9 mouse cellular contexts compared by ENCODE assay signal in the genomic region with DNA sequence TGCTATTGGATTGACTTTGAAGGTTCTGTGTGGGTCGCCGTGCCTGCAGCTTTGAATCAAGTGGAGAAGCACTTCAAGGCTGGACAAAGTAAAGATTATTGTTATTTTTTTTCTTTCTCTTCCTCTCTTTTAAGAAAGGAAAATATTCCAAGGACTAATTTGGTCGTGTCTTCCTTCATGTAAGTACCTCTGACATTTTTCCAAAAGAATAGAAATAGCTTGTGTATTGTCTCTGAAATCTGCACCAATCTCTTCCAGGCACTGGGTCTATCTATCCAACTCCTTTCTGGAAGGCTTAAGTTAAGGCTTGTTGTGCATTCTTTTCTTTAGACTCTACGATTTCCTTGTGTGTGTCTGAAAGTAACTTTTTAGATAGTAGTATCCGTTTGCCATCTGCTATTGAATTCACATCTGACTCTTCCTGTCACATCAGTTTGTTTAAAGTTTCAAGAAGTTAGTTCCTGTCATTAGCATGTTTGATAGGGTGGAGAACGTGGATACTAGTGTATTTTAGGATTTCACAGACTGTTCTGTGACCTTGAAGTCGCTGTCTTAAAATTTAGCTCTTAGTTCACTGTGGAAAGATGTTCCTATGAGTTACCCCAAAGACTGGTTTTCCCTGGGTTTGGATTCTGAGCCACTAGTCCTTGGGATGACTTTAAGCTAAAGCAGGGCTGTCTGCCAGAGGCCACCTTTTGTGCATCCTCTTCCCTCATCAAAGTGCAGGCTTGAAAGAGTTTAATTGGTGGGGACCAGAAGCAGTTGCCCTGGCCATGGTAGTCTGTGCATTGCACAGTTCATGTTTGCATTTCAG. TPM values are rescaled to one million over a fixed set of nuclear protein-coding genes. Genes with fewer than 3 reads are reported as not detected.
DNase-seq lines count a peak whose midpoint lies in the region; ATAC-seq lines count a peak whose summit lies in the region.
"Had no signal": no experiment of that assay in that cellular context is flagged by ENCODE, and none has a peak within 500 bp of the region (broad histone marks: within the 10 kb centered on the region; RNA-seq: fewer than 3 reads in every experiment).

No protein-coding gene starts in this region.

- no peak for ATAC-seq in heart, embryonic 11.5 days (replicated peaks; ENCODE audit: insufficient number of reproducible peaks, low FRiP score, low TSS enrichment)
- no peak for ATAC-seq in liver, embryonic 12.5 days
- ATAC-seq in stomach, embryonic 16.5 days (ENCODE audit: insufficient read depth, low FRiP score): no peak
- ATAC-seq: Patski had no signal

- H3K9me3 ChIP-seq in heart, embryonic 11.5 days (replicated peaks; ENCODE audit: control insufficient read depth, low read length): no peaks in the 10 kb centered on the region
- H3K9me3 ChIP-seq in liver, embryonic 12.5 days (replicated peaks): no peaks in the 10 kb centered on the region
- no peaks in the 10 kb centered on the region for H3K9me3 ChIP-seq in stomach, embryonic 16.5 days (replicated peaks; ENCODE audit: control insufficient read depth, low read length)

- DNase-seq in heart, adult 18-20 months: peak; percentile 28 to 61
- DNase-seq in heart, adult 8-10 months (ENCODE audit: low spot score): no peak
- peak; percentile 8 for DNase-seq in NIH3T3 (ENCODE audit: low read depth)
- DNase-seq in layer of hippocampus, adult 11-12 months (ENCODE audit: low spot score): no peak
- no peak for DNase-seq in layer of hippocampus, postnatal 14 days (ENCODE audit: low spot score in 2 of 2)

- H3K9ac ChIP-seq in heart, embryonic 11.5 days (ENCODE audit: low read depth, low read length): peak overlapping the region; percentile 81
- peak overlapping the region; percentile 58 for H3K9ac ChIP-seq in liver, embryonic 12.5 days
- peak overlapping the region; percentile 78 for H3K9ac ChIP-seq in stomach, embryonic 16.5 days (ENCODE audit: low read length)

- no peaks in the 10 kb centered on the region for H3K36me3 ChIP-seq in heart, embryonic 11.5 days (ENCODE audit: control insufficient read depth, insufficient read depth, low read length)
- H3K36me3 ChIP-seq in liver, embryonic 12.5 days: no peaks in the 10 kb centered on the region
- H3K36me3 ChIP-seq in stomach, embryonic 16.5 days (ENCODE audit: control insufficient read depth, insufficient read depth, low read length): no peaks in the 10 kb centered on the region

- peak overlapping the region; percentile 77 for H3K4me3 ChIP-seq in heart, embryonic 11.5 days (ENCODE audit: low read depth, low read length)
- H3K4me3 ChIP-seq in liver, embryonic 12.5 days: peak overlapping the region; percentile 67
- H3K4me3 ChIP-seq in stomach, embryonic 16.5 days (replicated peaks; ENCODE audit: low read length): peak overlapping the region; percentile 70

- H3K4me1 ChIP-seq in heart, embryonic 11.5 days (ENCODE audit: control insufficient read depth, insufficient read depth, low read length): peaks cover 7% of the 10 kb centered on the region; the same call in 1 of the 2 replicates
- H3K4me1 ChIP-seq in liver, embryonic 12.5 days: peaks cover 31% of the 10 kb centered on the region
- no peaks in the 10 kb centered on the region; the same call in 1 of the 2 replicates for H3K4me1 ChIP-seq in stomach, embryonic 16.5 days (ENCODE audit: control insufficient read depth, insufficient read depth, low read length)

- WGBS in heart, embryonic 11.5 days (ENCODE audit: insufficient replicate concordance): 4% methylated on average over 7 of the region's 7 CpGs
- 5% methylated on average over 7 of the region's 7 CpGs for WGBS in liver, embryonic 12.5 days (ENCODE audit: insufficient replicate concordance)
- WGBS in stomach, embryonic 16.5 days: 7% methylated on average over 7 of the region's 7 CpGs

- H3K4me2 ChIP-seq in heart, embryonic 11.5 days: peak overlapping the region; percentile 70
- peak overlapping the region; percentile 87 for H3K4me2 ChIP-seq in liver, embryonic 12.5 days
- peak overlapping the region; percentile 66 for H3K4me2 ChIP-seq in stomach, embryonic 16.5 days (ENCODE audit: low read depth, low read length)

- peak overlapping the region; percentile 95 for H3K27ac ChIP-seq in heart, embryonic 11.5 days (ENCODE audit: low read depth, low read length)
- peak overlapping the region; percentile 22 for H3K27ac ChIP-seq in liver, embryonic 12.5 days
- peak overlapping the region; percentile 89 for H3K27ac ChIP-seq in stomach, embryonic 16.5 days (ENCODE audit: low read length)

- H3K27me3 ChIP-seq in heart, embryonic 11.5 days (ENCODE audit: control insufficient read depth, insufficient read depth, low read length): no peaks in the 10 kb centered on the region
- peaks cover 13% of the 10 kb centered on the region; the same call in 1 of the 2 replicates for H3K27me3 ChIP-seq in liver, embryonic 12.5 days (replicated peaks)
- H3K27me3 ChIP-seq in stomach, embryonic 16.5 days (ENCODE audit: control insufficient read depth, insufficient read depth, low read length): no peaks in the 10 kb centered on the region

RNA-seq across cellular contexts. Expression of a gene that starts 21.3 kb away (rescaled TPM):
- 10 to 100 TPM; 53.4 to 56.5 TPM for total RNA-seq in heart, adult 18-20 months (2021)
- 10 to 100 TPM; 55.8 to 86.8 (median 66.9) TPM for total RNA-seq in heart, adult 8-10 months (2022)
- 126 and 130 TPM in 2 replicates for polyA plus RNA-seq in heart, embryonic 11.5 days (2014; fragmentation: Nextera tagmentation; extraction: Ambion mirVana)
- polyA plus RNA-seq in liver, embryonic 12.5 days (2016; fragmentation: Nextera tagmentation; extraction: Ambion mirVana): 29.9 and 32.3 TPM in 2 replicates
- polyA plus RNA-seq in stomach, embryonic 16.5 days (2015; fragmentation: Nextera tagmentation; extraction: Ambion mirVana): 37.7 and 51.9 TPM in 2 replicates
- 10 to 100 TPM; 89.5 to 92.8 TPM for total RNA-seq in layer of hippocampus, postnatal 14 days (2021)
- polyA plus RNA-seq: Patski had no signal

Comparison
In these comparisons a context has a peak if more than half of its experiments do, and no peak if none do; other contexts are left out.
1. DNase-seq: peak in heart, adult 18-20 months (2 of 2) and NIH3T3 (single experiment); none in heart, adult 8-10 months (single experiment), layer of hippocampus, adult 11-12 months (single experiment) and layer of hippocampus, postnatal 14 days (0 of 2).
2. H3K27ac ChIP-seq: peak in every context shown above with its lines; median percentile 95 in heart, embryonic 11.5 days; 89 in stomach, embryonic 16.5 days; 22 in liver, embryonic 12.5 days.
3. Peak in every context shown above with its lines, with median percentiles within 50 percentile points of each other: H3K4me2 ChIP-seq, H3K4me3 ChIP-seq and H3K9ac ChIP-seq.